Mouse (Mus musculus): ENCODE results near the gene Brca1.
"Not testable (repeated sequence)": the region's sequence is repeated elsewhere in the genome, so short reads cannot be mapped to it uniquely, and the experiment has no call there.

Gene Brca1

GRCm38 (mm10) chr11:101473686-101474085 lies 78.1 kb downstream of the Brca1 start:
- in situ Hi-C loops (cut with MboI; ENCODE audit: unreplicated experiment in 2 of 2): not testable (repeated sequence)

- in situ Hi-C loops (cut with MboI; ENCODE audit: unreplicated experiment in 2 of 2): no loop called here
Observed at GRCm38 (mm10) chr11:101472336-101472735, 79.4 kb downstream of the Brca1 start.

GRCm38 (mm10) chr11:101471926-101472325 lies 79.8 kb downstream of the Brca1 start:
- in situ Hi-C loops (cut with MboI; ENCODE audit: unreplicated experiment in 2 of 2): no loop called here

- in situ Hi-C loops (cut with MboI; ENCODE audit: unreplicated experiment in 2 of 2): no loop called here
Observed at GRCm38 (mm10) chr11:101470206-101470605, 81.5 kb downstream of the Brca1 start.

GRCm38 (mm10) chr11:101469155-101469554 lies 82.6 kb downstream of the Brca1 start:
- in situ Hi-C loops (cut with MboI; ENCODE audit: unreplicated experiment in 2 of 2): no loop called here

GRCm38 (mm10) chr11:101468731-101469130 lies 83.0 kb downstream of the Brca1 start:
- in situ Hi-C loops (cut with MboI; ENCODE audit: unreplicated experiment in 2 of 2): no loop called here

GRCm38 (mm10) chr11:101468263-101468688 lies 83.5 kb downstream of the Brca1 start:
- in situ Hi-C loops (cut with MboI; ENCODE audit: unreplicated experiment in 2 of 2): no loop called here

- in situ Hi-C loops (cut with MboI; ENCODE audit: unreplicated experiment in 2 of 2): no loop called here
Observed at GRCm38 (mm10) chr11:101467477-101468262, 84.1 kb downstream of the Brca1 start.

- in situ Hi-C loops (cut with MboI; ENCODE audit: unreplicated experiment in 2 of 2): not testable (repeated sequence)
Observed at GRCm38 (mm10) chr11:101466552-101466950, 85.2 kb downstream of the Brca1 start.

GRCm38 (mm10) chr11:101465869-101466551 lies 85.7 kb downstream of the Brca1 start, which contains the start of gene Vat1:
Vat1 (minus strand) TSS chr11:101466230.
- in situ Hi-C loops (cut with MboI; ENCODE audit: unreplicated experiment in 2 of 2): no loop called here

- in situ Hi-C loops (cut with MboI; ENCODE audit: unreplicated experiment in 2 of 2): no loop called here
Observed at GRCm38 (mm10) chr11:101465101-101465868, 86.5 kb downstream of the Brca1 start.

- in situ Hi-C loops (cut with MboI; ENCODE audit: unreplicated experiment in 2 of 2): loop anchor here (5.0 kb wide), 2 partner anchors 83 to 98 kb away; no protein-coding TSS in a partner anchor
Observed at GRCm38 (mm10) chr11:101464211-101465100, 87.3 kb downstream of the Brca1 start, which contains the start of gene Rnd2. Rnd2 (plus strand) TSS chr11:101464999.

GRCm38 (mm10) chr11:101462583-101463440 lies 88.9 kb downstream of the Brca1 start:
- in situ Hi-C loops (cut with MboI; ENCODE audit: unreplicated experiment in 2 of 2): loop anchor here (5.0 kb wide), 2 partner anchors 84 to 99 kb away; no protein-coding TSS in a partner anchor

- in situ Hi-C loops (cut with MboI; ENCODE audit: unreplicated experiment in 2 of 2): loop anchor here (5.0 kb wide), 2 partner anchors 85 to 100 kb away; no protein-coding TSS in a partner anchor
Observed at GRCm38 (mm10) chr11:101462141-101462540, 89.6 kb downstream of the Brca1 start.

- in situ Hi-C loops (cut with MboI; ENCODE audit: unreplicated experiment in 2 of 2): loop anchor here (5.0 kb wide), 2 partner anchors 87 to 102 kb away; no protein-coding TSS in a partner anchor
Observed at GRCm38 (mm10) chr11:101460321-101460720, 91.4 kb downstream of the Brca1 start.

- in situ Hi-C loops (cut with MboI; ENCODE audit: unreplicated experiment in 2 of 2): loop anchor here (5.0 kb wide), 2 partner anchors 88 to 103 kb away; no protein-coding TSS in a partner anchor
Observed at GRCm38 (mm10) chr11:101459716-101460115, 92.0 kb downstream of the Brca1 start.

GRCm38 (mm10) chr11:101458217-101458616 lies 93.5 kb downstream of the Brca1 start:
- in situ Hi-C loops (cut with MboI; ENCODE audit: unreplicated experiment in 2 of 2): no loop called here

GRCm38 (mm10) chr11:101457631-101458030 lies 94.1 kb downstream of the Brca1 start:
- in situ Hi-C loops (cut with MboI; ENCODE audit: unreplicated experiment in 2 of 2): no loop called here

- in situ Hi-C loops (cut with MboI; ENCODE audit: unreplicated experiment in 2 of 2): no loop called here
Observed at GRCm38 (mm10) chr11:101455627-101456026, 96.1 kb downstream of the Brca1 start.
